Mouse (Mus musculus) urinary bladder, postnatal 4 days (tissue): ENCODE measurements around the gene Fggy.

Source experiments
- DNase-seq, 2 experiments: peaks; one replicate each; pipeline ENCODE4 v3.0.0; 2021 to 2022; ENCODE audit warnings: low spot score in 2 of 2

The Fggy gene

GRCm38 (mm10) chr4:95860601-95861000 lies 303.3 kb downstream of the Fggy start:
- no peak for DNase-seq

- no peak for DNase-seq
Measured at GRCm38 (mm10) chr4:95861074-95861473, 303.8 kb downstream of the Fggy start.

- no peak for DNase-seq
Measured at GRCm38 (mm10) chr4:95861741-95862155, 304.4 kb downstream of the Fggy start.

- DNase-seq = no peak
Measured at GRCm38 (mm10) chr4:95862276-95862675, 305.0 kb downstream of the Fggy start.

GRCm38 (mm10) chr4:95862781-95863499 lies 305.6 kb downstream of the Fggy start:
- no peak for DNase-seq

GRCm38 (mm10) chr4:95863500-95863803 lies 306.1 kb downstream of the Fggy start:
- no peak for DNase-seq

- no peak for DNase-seq
Measured at GRCm38 (mm10) chr4:95865251-95865650, 307.9 kb downstream of the Fggy start.

GRCm38 (mm10) chr4:95865882-95866281 lies 308.6 kb downstream of the Fggy start:
- no peak for DNase-seq

GRCm38 (mm10) chr4:95867103-95867502 lies 309.8 kb downstream of the Fggy start:
- no peak for DNase-seq

- DNase-seq = no peak
Measured at GRCm38 (mm10) chr4:95868348-95868747, 311.0 kb downstream of the Fggy start.

GRCm38 (mm10) chr4:95871216-95871881 lies 314.0 kb downstream of the Fggy start:
- no peak for DNase-seq

GRCm38 (mm10) chr4:95875896-95876295 lies 318.6 kb downstream of the Fggy start:
- no peak for DNase-seq

GRCm38 (mm10) chr4:95877436-95877835 lies 320.1 kb downstream of the Fggy start:
- DNase-seq = no peak

- DNase-seq = no peak
Measured at GRCm38 (mm10) chr4:95881751-95882350, 324.5 kb downstream of the Fggy start.

GRCm38 (mm10) chr4:95884184-95885145 lies 327.2 kb downstream of the Fggy start:
- DNase-seq = no peak

- no peak for DNase-seq
Measured at GRCm38 (mm10) chr4:95895199-95895754, 338.0 kb downstream of the Fggy start.

- DNase-seq = no peak
Measured at GRCm38 (mm10) chr4:95896571-95896970, 339.3 kb downstream of the Fggy start.

- peak in 1 of 2 experiments; percentile 25 for DNase-seq
Measured at GRCm38 (mm10) chr4:95897236-95897874, 340.0 kb downstream of the Fggy start.

GRCm38 (mm10) chr4:95898714-95899113 lies 341.4 kb downstream of the Fggy start:
- no peak for DNase-seq

- DNase-seq = no peak
Measured at GRCm38 (mm10) chr4:95899926-95900712, 342.8 kb downstream of the Fggy start.
